Mouse (Mus musculus) spleen, adult 10 weeks (tissue): ENCODE results near the gene Trim6. TPM values are rescaled to one million over a fixed set of nuclear protein-coding genes. Genes with fewer than 3 reads are reported as not detected.

ENCODE experiments used
- polyA plus RNA-seq: library from polyadenylated mRNA; stranded (reverse); fragments of 350-450 nt; fragmentation: Illumina TruSeq; extraction: RNeasy Lipid Tissue Mini Kit (QIAGEN cat#74804); gene quantifications from one replicate; pipeline ENCODE4 v1.2.3, GENCODE M21; 2015; ENCODE audit warnings: low replicate concordance; ENCODE audit not compliant: insufficient read depth

The Trim6 gene
- 1.7 TPM for polyA plus RNA-seq

DNA sequence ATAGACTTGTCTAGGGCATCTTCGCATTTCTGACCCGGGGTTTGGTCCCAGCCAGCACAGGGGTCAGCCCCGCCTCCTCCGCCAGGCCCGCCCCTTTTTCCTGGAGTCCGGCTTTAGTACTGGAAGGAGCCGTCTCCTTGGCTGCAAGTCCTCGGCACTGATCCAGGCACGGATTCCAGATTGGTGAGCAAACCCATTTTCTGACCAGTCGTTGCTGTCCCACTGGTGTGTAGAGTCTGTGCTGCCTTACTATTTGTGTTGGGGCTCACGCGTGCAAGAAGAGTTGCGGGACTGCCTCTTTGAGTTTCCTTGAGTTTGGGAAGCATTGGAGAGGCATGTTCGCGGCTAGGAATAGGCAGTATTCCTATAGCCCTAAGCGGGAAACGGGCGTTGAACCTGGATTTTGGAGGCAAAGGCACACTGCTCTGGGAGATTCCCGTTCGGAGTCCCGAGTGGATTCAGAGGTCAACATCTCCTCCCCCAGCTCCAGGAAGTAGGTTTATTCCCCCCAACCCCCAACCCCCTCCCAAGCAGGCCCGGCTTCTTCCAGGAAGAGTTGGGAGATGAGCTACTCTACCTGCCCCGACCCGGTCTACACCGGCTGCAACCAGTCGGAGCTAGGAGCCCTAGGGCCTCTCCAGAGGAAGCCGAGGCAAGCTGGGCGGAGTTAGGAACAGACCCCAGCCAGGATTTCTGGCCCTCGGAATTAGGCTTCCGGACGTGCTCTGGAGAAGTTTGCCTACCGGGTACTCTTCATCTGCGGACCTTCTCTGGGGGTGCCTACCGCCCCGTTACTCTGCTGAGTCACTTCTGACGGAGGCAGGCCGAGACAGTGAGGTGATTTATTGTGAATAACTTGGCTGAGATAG is at the start of gene Trim6:
Gene Trim6, plus strand, starts transcription at position 93 of the 869 bp plus-strand sequence.

DNA sequence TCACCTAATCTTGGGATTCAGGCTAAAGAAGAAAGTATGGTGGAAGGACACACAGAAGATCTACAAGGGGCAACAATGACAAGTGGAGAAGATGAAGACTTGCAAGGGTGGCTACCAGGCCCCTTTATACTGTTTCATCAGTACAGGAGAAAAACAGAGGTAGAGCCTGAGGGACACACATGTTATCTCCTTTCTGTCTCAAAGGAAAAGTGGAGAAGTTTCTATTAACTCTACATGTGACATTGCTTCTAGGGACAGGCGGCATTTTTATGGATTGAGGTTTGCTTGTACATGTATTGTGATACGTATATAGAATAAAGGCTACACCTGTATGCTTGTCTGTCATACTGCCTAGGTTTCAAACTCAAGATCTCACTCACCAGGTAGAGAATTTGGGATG is 35.3 kb upstream of the Trim6 start, which contains the start of gene Olfr648:
Gene Olfr648, minus strand, starts transcription at position 101 of the 400 bp plus-strand sequence.

DNA sequence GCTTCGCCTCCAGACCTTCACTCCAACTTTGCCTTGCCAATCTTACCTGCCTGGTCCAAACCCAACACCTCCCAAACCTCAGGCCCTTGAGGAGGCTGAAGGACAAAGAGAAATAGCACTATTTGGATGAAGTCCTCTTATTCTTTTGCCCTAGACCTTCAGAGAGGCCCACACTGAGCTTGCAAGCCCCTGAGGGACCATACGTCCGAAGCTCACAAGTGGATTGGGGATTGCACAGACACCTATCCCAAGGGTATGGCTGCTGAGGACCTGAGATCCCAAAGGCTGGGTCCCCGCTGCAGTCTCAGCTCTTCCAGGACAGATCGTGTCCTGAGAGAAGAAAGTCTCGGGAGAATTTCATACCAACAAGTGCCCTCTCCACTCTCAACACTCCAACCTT is 22.7 kb upstream of the Trim6 start, which contains the start of gene Olfr649:
Gene Olfr649, minus strand, starts transcription at position 101 of the 400 bp plus-strand sequence.

DNA sequence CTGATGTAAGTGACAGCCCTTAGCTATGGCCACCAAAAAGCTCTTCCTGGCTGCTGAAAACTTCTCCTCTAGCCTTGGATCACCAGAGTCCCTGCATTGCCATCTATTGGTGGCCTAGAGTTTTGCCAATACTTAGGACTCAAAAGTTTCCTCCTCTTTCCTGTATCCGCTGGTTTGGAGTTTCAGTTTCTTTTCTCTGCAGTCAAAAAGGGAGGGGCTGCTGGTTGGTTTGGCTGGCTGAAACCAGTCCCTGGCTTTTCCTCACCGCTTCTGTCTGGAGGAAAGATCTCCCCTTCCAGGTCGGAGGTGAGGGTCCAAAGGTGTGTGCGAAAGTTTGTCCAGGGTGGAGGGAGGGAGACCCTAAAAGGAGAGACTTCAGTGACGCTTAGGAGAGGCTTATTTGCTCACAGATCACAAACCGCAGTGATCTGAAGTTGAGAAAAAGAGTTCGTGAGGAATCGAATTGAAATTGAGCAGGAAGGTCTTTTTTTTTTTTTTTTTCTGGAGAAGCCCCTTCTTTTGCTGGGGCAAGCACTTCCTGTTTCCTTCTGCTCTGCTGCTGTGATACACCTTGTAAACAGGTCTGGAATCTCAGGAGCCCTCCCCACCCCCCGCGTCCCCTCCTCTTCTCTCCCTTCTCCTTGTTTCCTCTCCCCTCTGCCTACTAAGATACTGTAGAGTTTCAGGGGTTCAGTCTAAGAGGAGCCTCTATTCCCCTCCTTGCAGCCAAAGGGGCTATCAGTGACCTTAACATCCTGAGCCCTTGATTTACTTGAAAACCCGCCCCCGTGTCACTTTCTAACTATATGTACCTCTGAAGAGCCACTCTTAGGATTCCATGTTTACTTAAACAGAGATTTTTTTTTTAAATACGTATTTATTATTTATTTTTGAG is 25.9 kb downstream of the Trim6 start, which contains the start of gene Trim34a:
Gene Trim34a, plus strand, starts transcription at position 171 of the 895 bp plus-strand sequence.

Other genes starting within 250 kb of the Trim6 start
- gene Olfr635, start 247.6 kb upstream of the Trim6 start, polyA plus RNA-seq = not detected
- not detected for gene Olfr638, start 220.0 kb upstream of the Trim6 start, polyA plus RNA-seq
- not detected for gene Olfr639, start 201.5 kb upstream of the Trim6 start, polyA plus RNA-seq
- not detected for gene Olfr640, start 193.2 kb upstream of the Trim6 start, polyA plus RNA-seq
- not detected for gene Olfr641, start 183.3 kb upstream of the Trim6 start, polyA plus RNA-seq
- gene Olfr642, start 166.1 kb upstream of the Trim6 start, polyA plus RNA-seq = not detected
- not detected for gene 4930516K23Rik, start 157.3 kb upstream of the Trim6 start, polyA plus RNA-seq
- not detected for gene Olfr644, start 146.9 kb upstream of the Trim6 start, polyA plus RNA-seq
- not detected for gene Olfr645, start 133.3 kb upstream of the Trim6 start, polyA plus RNA-seq
- not detected for gene Olfr646, start 113.9 kb upstream of the Trim6 start, polyA plus RNA-seq
- not detected for gene Ubqln5, start 89.0 kb upstream of the Trim6 start, polyA plus RNA-seq
- gene Olfr643, start 81.4 kb upstream of the Trim6 start, polyA plus RNA-seq = not detected
- gene Ubqln3, start 75.5 kb upstream of the Trim6 start, polyA plus RNA-seq = not detected
- not detected for gene Ubqlnl, start 68.2 kb upstream of the Trim6 start, polyA plus RNA-seq
- not detected for gene Olfm5, start 54.0 kb upstream of the Trim6 start, polyA plus RNA-seq
- gene Olfr648, start 35.4 kb upstream of the Trim6 start, polyA plus RNA-seq = 0.15 TPM
- not detected for gene Olfr649, start 22.8 kb upstream of the Trim6 start, polyA plus RNA-seq
- gene Trim34a, start 25.7 kb downstream of the Trim6 start, polyA plus RNA-seq = 157 TPM
- 69.3 TPM for gene Trim5, start 69.3 kb downstream of the Trim6 start, polyA plus RNA-seq
- gene Trim12a, start 96.7 kb downstream of the Trim6 start, polyA plus RNA-seq = 305 TPM
- gene Trim34b, start 110.7 kb downstream of the Trim6 start, polyA plus RNA-seq = 4.3 TPM
- 101 TPM for gene Trim12c, start 134.6 kb downstream of the Trim6 start, polyA plus RNA-seq
- gene Trim30b, start 151.1 kb downstream of the Trim6 start, polyA plus RNA-seq = 84.2 TPM
- gene Trim30c, start 182.0 kb downstream of the Trim6 start, polyA plus RNA-seq = 6.6 TPM
- gene Trim30a, start 246.4 kb downstream of the Trim6 start, polyA plus RNA-seq = 165 TPM